Mouse (Mus musculus): ENCODE results near the gene Vmn2r111. TPM values are rescaled to one million over a fixed set of nuclear protein-coding genes. Genes with fewer than 3 reads are reported as not detected.
"Not testable (repeated sequence)": the region's sequence is repeated elsewhere in the genome, so short reads cannot be mapped to it uniquely, and the experiment has no call there.

Vmn2r111 gene
- polyA plus RNA-seq (2012; ENCODE audit: insufficient read depth, low replicate concordance), result not detected in 2 replicates

GRCm38 (mm10) chr17:22573382-22573781, at the start of gene Vmn2r111:
Gene Vmn2r111, minus strand, starts transcription at chr17:22573482.
- not testable (repeated sequence) for H3K9me3 ChIP-seq; H3K36me3 ChIP-seq (replicated peaks; ENCODE audit: low read length); H3K27me3 ChIP-seq (replicated peaks); H3K4me1 ChIP-seq; H3K4me3 ChIP-seq (replicated peaks)

DNA sequence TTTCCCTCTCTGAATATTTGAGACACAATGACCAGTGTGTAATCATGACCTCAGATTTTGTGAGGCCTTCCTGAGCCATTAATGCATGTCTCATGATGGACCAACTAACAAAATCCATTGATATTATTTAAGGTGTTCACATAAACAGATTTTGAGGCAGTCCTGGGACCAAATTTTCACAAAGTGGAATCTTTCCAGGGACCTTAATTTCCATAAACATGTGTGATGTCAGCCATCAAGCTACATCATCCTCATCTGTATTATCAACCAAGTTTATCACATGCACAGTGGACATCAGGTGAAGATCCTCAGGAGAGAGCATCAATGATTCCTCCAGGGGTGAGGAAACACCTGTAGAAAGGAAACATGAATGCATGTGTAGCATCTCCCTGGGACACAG, 27.4 kb upstream of the Vmn2r111 start, which contains the start of gene Vmn2r112:
Gene Vmn2r112 (plus strand): TSS at position 301 of the 400 bp plus-strand sequence.
- not testable (repeated sequence) for H3K4me1 ChIP-seq; H3K9me3 ChIP-seq; H3K4me3 ChIP-seq (replicated peaks); H3K36me3 ChIP-seq (replicated peaks; ENCODE audit: low read length); H3K27me3 ChIP-seq (replicated peaks)

- not testable (repeated sequence) for H3K4me1 ChIP-seq; H3K36me3 ChIP-seq (replicated peaks; ENCODE audit: low read length); H3K4me3 ChIP-seq (replicated peaks); H3K9me3 ChIP-seq; H3K27me3 ChIP-seq (replicated peaks)
Measured at GRCm38 (mm10) chr17:22520467-22520866, 52.8 kb downstream of the Vmn2r111 start.

DNA sequence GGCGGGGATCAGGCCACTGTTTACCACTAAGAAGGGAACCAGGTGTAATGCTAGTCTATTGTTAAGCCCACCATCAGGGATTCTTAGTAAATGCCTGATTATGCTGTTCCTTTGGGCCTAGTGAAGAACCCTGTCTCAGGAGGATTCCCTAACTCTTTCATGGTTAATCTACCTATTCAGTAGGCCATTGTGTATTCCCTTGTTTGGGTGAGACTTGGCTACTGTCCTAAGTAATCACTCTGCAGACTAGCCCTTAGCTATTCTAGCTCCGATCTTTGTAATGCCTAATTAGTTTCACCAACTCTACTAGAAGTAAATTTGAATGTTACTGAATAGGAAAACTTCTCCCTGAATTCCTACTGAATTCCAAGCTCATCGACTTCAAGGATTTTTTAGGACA, 53.2 kb downstream of the Vmn2r111 start:
- H3K9me3 ChIP-seq; H3K4me3 ChIP-seq (replicated peaks); H3K4me1 ChIP-seq; H3K27me3 ChIP-seq (replicated peaks); H3K36me3 ChIP-seq (replicated peaks; ENCODE audit: low read length): not testable (repeated sequence)

DNA sequence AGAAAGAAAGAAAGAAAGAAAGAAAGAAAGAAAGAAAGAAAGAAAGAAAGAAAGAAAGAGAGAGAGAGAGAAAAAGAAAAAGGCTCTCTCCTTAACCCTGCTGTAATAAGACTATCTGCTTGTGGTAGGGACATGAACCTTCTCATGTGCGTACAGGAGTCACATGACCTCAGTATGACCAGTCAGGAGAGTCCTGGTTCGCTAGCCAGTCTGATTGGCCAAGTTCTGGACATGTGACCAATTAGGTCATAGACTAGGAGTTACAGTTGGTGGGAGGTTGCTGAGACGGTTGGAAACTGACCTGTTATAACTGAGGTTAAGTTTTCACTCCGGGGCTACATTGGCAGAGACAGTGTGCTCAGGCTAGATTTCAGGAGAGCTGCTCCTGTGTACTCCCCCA, 76.2 kb downstream of the Vmn2r111 start:
- Histone ChIP-seq H3K36me3 (replicated peaks; ENCODE audit: low read length) (no peaks in the 10 kb centered on the region), H3K4me3 (replicated peaks) (no peak overlapping the region), H3K9me3 (peaks cover 14% of the 10 kb centered on the region), H3K4me1 (no peaks in the 10 kb centered on the region), H3K27me3 (replicated peaks) (no peaks in the 10 kb centered on the region)
- no peak for TF ChIP-seq FLI1 (IDR thresholded peaks at IDR 0.05; ENCODE audit: low read length)

Other genes with a start within 250 kb of the Vmn2r111 start
- 0.53 TPM in 1 of 2 replicates, not detected in the other for gene Zfp944, start 212.1 kb downstream of the Vmn2r111 start, polyA plus RNA-seq (2012; ENCODE audit: insufficient read depth, low replicate concordance)
- gene Zfp758, start 212.0 kb downstream of the Vmn2r111 start, polyA plus RNA-seq (2012; ENCODE audit: insufficient read depth, low replicate concordance), result 0.09 TPM in 1 of 2 replicates, not detected in the other
- gene Zfp946, start 149.3 kb downstream of the Vmn2r111 start, polyA plus RNA-seq (2012; ENCODE audit: insufficient read depth, low replicate concordance), result 0.65 TPM in 1 of 2 replicates, not detected in the other
- gene Vmn2r112, start 27.5 kb upstream of the Vmn2r111 start, polyA plus RNA-seq (2012; ENCODE audit: insufficient read depth, low replicate concordance), result not detected in 2 replicates

All from megakaryocyte, embryonic 14.5 days (primary cell).